Mouse (Mus musculus) CD8-positive naive resting alpha-beta T cell, adult 2 months (primary cell): Measurements from ENCODE around the gene Fam43b.

Experiments
- DNase-seq, 2 experiments: peaks; one replicate each; pipeline ENCODE4 v3.0.0; 2022; ENCODE audit warnings: low read depth in 2 of 2, low spot score in 2 of 2

Fam43b gene

GRCm38 (mm10) chr4:138395087-138395970 lies 999 bp downstream of the Fam43b start:
- DNase-seq = no peak

GRCm38 (mm10) chr4:138393703-138394102 lies 2.6 kb downstream of the Fam43b start:
- DNase-seq = no peak

GRCm38 (mm10) chr4:138383789-138384188 lies 12.5 kb downstream of the Fam43b start:
- no peak for DNase-seq

GRCm38 (mm10) chr4:138382462-138382861 lies 13.9 kb downstream of the Fam43b start:
- no peak for DNase-seq

GRCm38 (mm10) chr4:138380132-138380689 lies 16.1 kb downstream of the Fam43b start:
- no peak for DNase-seq

- no peak for DNase-seq
Measured at GRCm38 (mm10) chr4:138379091-138379840, 17.1 kb downstream of the Fam43b start.

GRCm38 (mm10) chr4:138377526-138377925 lies 18.8 kb downstream of the Fam43b start:
- DNase-seq = no peak

GRCm38 (mm10) chr4:138375117-138375516 lies 21.2 kb downstream of the Fam43b start:
- DNase-seq = no peak

GRCm38 (mm10) chr4:138370996-138371516 lies 25.3 kb downstream of the Fam43b start:
- no peak for DNase-seq

- no peak for DNase-seq
Measured at GRCm38 (mm10) chr4:138368498-138369260, 27.6 kb downstream of the Fam43b start.

GRCm38 (mm10) chr4:138367641-138368497 lies 28.5 kb downstream of the Fam43b start, which contains the start of gene Cda:
Gene Cda, minus strand, starts transcription at chr4:138367992.
- no peak for DNase-seq

- no peak for DNase-seq
Measured at GRCm38 (mm10) chr4:138366561-138366960, 29.8 kb downstream of the Fam43b start.

- no peak for DNase-seq
Measured at GRCm38 (mm10) chr4:138363511-138363910, 32.8 kb downstream of the Fam43b start.

- no peak for DNase-seq
Measured at GRCm38 (mm10) chr4:138362883-138363282, 33.4 kb downstream of the Fam43b start.

- no peak for DNase-seq
Measured at GRCm38 (mm10) chr4:138361370-138361821, 34.9 kb downstream of the Fam43b start.

- DNase-seq = no peak
Measured at GRCm38 (mm10) chr4:138358176-138358575, 38.2 kb downstream of the Fam43b start.

- no peak for DNase-seq
Measured at GRCm38 (mm10) chr4:138356551-138356950, 39.8 kb downstream of the Fam43b start.

- DNase-seq = no peak
Measured at GRCm38 (mm10) chr4:138356141-138356540, 40.2 kb downstream of the Fam43b start.

- no peak for DNase-seq
Measured at GRCm38 (mm10) chr4:138355496-138355895, 40.8 kb downstream of the Fam43b start.
